Mouse (Mus musculus) myocyte (in vitro differentiated cells): ENCODE measurements around the gene AI661453. TPM values are rescaled to one million over a fixed set of nuclear protein-coding genes. Genes with fewer than 3 reads are reported as not detected.
A peak's percentile ranks its signal among the peaks of the same experiment; 100 is the strongest.

Source experiments
- H3K27me3 ChIP-seq: one replicate; pipeline ENCODE4 v1.6.1; 2011; ENCODE audit not compliant: control insufficient read depth, insufficient read depth, insufficient read length
- H3K36me3 ChIP-seq: one replicate; pipeline ENCODE4 v1.6.1; 2011; ENCODE audit not compliant: control insufficient read depth, insufficient read depth
- H3K4me2 ChIP-seq: one replicate; pipeline ENCODE4 v1.6.1; 2011; ENCODE audit warnings: low read depth, control low read depth
- H3K4me3 ChIP-seq: one replicate; pipeline ENCODE4 v1.5.1; 2011; ENCODE audit warnings: mild to moderate bottlenecking, control low read depth, moderate library complexity
- H3K79me2 ChIP-seq: one replicate; pipeline ENCODE4 v1.6.1; 2011; ENCODE audit not compliant: control insufficient read depth, insufficient read depth
- H3ac ChIP-seq: one replicate; pipeline ENCODE4 v1.6.1; 2011; ENCODE audit not compliant: control insufficient read depth, insufficient read length
- CEBPB ChIP-seq: IDR thresholded peaks from 2 replicates; pipeline ENCODE4 v1.6.1; 2011; ENCODE audit warnings: mild to moderate bottlenecking, moderate library complexity; ENCODE audit not compliant: poor library complexity, insufficient read depth, severe bottlenecking
- E2F4 ChIP-seq: IDR thresholded peaks from one replicate; pipeline ENCODE4 v1.6.1; 2011; ENCODE audit warnings: mild to moderate bottlenecking, control low read depth, moderate library complexity; ENCODE audit not compliant: insufficient read depth
- MAX ChIP-seq: IDR thresholded peaks from one replicate; pipeline ENCODE4 v1.6.1; 2011; ENCODE audit warnings: low read depth, mild to moderate bottlenecking, control low read depth
- MYOD1 ChIP-seq, 3 experiments: IDR thresholded peaks; one replicate each; pipeline ENCODE4 v1.6.1; 2011; ENCODE audit warnings: control low read depth in 2 of 3, low read depth in 2 of 3, mild to moderate bottlenecking in 2 of 3, moderate library complexity in 1 of 3; ENCODE audit not compliant: insufficient read length in 2 of 3, control insufficient read depth in 1 of 3
- MYOG ChIP-seq, 3 experiments: IDR thresholded peaks; one replicate each; pipeline ENCODE4 v1.6.1; 2011; ENCODE audit warnings: control low read depth in 2 of 3, low read depth in 2 of 3, mild to moderate bottlenecking in 2 of 3; ENCODE audit not compliant: insufficient read length in 2 of 3, control insufficient read depth in 1 of 3, insufficient read depth in 1 of 3
- POLR2A ChIP-seq: IDR thresholded peaks from one replicate; pipeline ENCODE4 v1.6.1; 2011; ENCODE audit warnings: low read depth, mild to moderate bottlenecking, control low read depth, moderate library complexity; ENCODE audit not compliant: insufficient read length
- POLR2AphosphoS2 ChIP-seq: IDR thresholded peaks from one replicate; pipeline ENCODE4 v1.6.1; 2011; ENCODE audit warnings: low read depth, control low read depth; ENCODE audit not compliant: insufficient read length
- REST ChIP-seq: IDR thresholded peaks from one replicate; pipeline ENCODE4 v1.6.1; 2011; ENCODE audit warnings: mild to moderate bottlenecking, control low read depth, moderate library complexity; ENCODE audit not compliant: insufficient read depth, insufficient read length
- SRF ChIP-seq: IDR thresholded peaks from one replicate; pipeline ENCODE4 v1.6.1; 2011; ENCODE audit warnings: low read depth; ENCODE audit not compliant: control insufficient read depth, insufficient read length
- TCF12 ChIP-seq: IDR thresholded peaks from one replicate; pipeline ENCODE4 v1.6.1; 2011; ENCODE audit warnings: mild to moderate bottlenecking, control low read depth; ENCODE audit not compliant: poor library complexity, insufficient read depth, severe bottlenecking
- TCF3 ChIP-seq: IDR thresholded peaks from one replicate; pipeline ENCODE4 v1.6.1; 2011; ENCODE audit warnings: low read depth, control low read depth; ENCODE audit not compliant: insufficient read length
- USF1 ChIP-seq: IDR thresholded peaks from one replicate; pipeline ENCODE4 v1.6.1; 2011; ENCODE audit warnings: low read depth, mild to moderate bottlenecking, control low read depth, moderate library complexity
- polyA plus RNA-seq: library from polyadenylated mRNA; unstranded; fragments of >200 nt; fragmentation: generic; extraction: Trizol; gene quantifications from one replicate; pipeline ENCODE4 v1.2.1, GENCODE M21; 2012; ENCODE audit warnings: missing spikeins

The AI661453 gene
- polyA plus RNA-seq, 1 experiment, result 0.08 TPM

DNA sequence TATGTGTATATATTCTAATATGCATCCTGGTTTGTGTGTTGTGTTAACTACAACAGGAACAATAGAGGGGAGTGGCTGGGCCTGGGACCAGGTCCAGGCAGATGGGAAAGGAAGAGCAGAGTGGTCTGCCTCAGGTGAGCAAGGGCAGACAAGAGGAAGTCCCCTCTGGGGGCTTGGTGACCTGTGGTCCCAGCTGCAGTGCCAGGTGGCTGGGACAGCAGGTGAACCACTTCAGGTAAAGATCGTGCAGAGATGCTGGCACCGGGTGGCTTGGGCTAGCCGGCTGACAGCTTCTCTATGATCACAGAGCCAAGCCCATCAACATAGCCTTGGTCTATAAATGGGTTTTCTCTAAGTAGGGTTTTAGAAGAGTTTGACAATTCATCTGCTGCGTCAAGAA lies 33.7 kb downstream of the AI661453 start:
- no peaks in the 10 kb centered on the region for H3K79me2 ChIP-seq
- no peak overlapping the region for H3K4me3 ChIP-seq
- no peak overlapping the region for H3ac ChIP-seq
- TF ChIP-seq TCF12 (no peak), SRF (no peak), POLR2A (no peak)
- H3K27me3 ChIP-seq, result peaks cover 42% of the 10 kb centered on the region
- no peaks in the 10 kb centered on the region for H3K36me3 ChIP-seq
- H3K4me2 ChIP-seq, result no peak overlapping the region

DNA sequence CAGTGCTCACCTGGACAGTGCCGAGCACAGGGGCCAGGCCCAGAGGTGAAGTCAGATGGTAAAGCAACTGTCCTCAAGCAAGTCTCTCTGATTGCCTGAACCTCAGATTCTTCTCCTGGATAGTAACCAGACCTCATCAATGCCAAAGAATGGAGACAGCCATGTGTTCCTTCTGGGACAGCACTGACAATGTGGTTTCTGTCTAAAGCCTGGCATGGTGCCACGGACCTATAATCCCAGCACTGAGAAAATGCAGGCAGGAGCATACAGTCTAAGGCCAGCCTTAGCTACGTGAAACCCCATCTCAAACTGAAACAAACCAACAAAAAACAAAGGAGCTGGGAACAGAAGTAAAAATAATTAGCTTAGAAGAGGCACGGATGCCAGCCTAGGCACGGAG lies 34.3 kb downstream of the AI661453 start:
- TF ChIP-seq REST, result no peak
- H3K4me2 ChIP-seq, result no peak overlapping the region

DNA sequence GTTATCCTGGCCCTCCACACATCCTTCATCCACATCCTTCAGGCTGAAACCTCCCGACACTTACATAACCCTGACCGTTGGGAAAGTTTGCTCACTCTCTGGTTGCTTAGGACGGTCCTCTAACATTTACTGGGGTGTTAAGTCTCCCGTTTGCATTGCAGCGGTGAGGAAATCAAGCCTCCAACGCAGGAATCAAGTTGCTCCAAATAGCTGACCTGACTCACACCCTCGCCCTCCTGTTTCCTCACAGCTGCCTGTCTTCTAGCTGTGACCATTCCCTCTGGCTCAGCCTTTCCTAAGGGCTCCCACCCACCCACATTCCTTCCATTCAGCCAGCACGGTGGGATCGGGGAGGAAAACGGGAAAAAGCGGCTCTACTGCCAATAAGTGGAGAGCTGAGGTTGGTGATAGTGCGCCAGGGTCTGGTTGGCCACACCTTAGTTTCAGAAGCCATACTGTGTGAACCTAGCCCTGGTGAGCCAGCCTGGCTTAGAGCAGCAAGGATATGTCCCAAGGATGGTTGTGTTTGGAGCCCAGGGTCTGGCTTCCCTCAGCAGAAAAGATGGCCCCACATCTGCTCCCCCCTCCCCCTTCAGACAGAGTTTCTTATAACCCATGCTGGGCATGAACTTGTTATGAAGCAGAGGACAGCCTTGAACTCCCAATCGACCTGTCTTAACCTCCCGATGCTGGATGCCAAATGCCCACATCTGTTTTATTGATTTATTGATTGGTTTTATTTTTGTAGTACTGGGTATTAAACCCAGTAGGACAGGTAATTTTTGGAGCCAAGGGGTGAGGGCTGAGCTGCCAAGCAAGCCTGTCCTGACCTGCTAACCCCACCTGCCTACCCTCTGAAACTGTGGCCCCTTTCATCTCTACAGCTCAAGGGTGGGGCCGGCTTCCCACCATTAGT lies 36.3 kb downstream of the AI661453 start:
- TF ChIP-seq USF1 (no peak), TCF12 (no peak), MYOD1 (IDR thresholded peaks at IDR 0.05; ENCODE audit: control insufficient read depth in 1 of 3, insufficient read length in 2 of 3, low read depth in 2 of 3) (peak in 1 of 3 experiments; percentile 57), SRF (no peak), MYOG (IDR thresholded peaks at IDR 0.05; ENCODE audit: control insufficient read depth in 1 of 3, insufficient read depth in 1 of 3, insufficient read length in 2 of 3, low read depth in 2 of 3) (peak in 1 of 3 experiments; percentile 59), TCF3 (no peak), POLR2AphosphoS2 (no peak), MAX (no peak), E2F4 (no peak), POLR2A (no peak), REST (no peak), CEBPB (no peak)
- H3ac ChIP-seq, result no peak overlapping the region
- H3K27me3 ChIP-seq, result peaks cover 19% of the 10 kb centered on the region
- peak overlapping the region; percentile 52 for H3K4me2 ChIP-seq
- H3K4me3 ChIP-seq, result no peak overlapping the region
- no peaks in the 10 kb centered on the region for H3K36me3 ChIP-seq
- H3K79me2 ChIP-seq, result no peaks in the 10 kb centered on the region

More for the DNA sequence above, 34.3 kb downstream of the AI661453 start:
- Histone ChIP-seq H3K79me2 (no peaks in the 10 kb centered on the region), H3K27me3 (peaks cover 37% of the 10 kb centered on the region), H3K4me3 (no peak overlapping the region), H3ac (no peak overlapping the region), H3K36me3 (no peaks in the 10 kb centered on the region)

DNA sequence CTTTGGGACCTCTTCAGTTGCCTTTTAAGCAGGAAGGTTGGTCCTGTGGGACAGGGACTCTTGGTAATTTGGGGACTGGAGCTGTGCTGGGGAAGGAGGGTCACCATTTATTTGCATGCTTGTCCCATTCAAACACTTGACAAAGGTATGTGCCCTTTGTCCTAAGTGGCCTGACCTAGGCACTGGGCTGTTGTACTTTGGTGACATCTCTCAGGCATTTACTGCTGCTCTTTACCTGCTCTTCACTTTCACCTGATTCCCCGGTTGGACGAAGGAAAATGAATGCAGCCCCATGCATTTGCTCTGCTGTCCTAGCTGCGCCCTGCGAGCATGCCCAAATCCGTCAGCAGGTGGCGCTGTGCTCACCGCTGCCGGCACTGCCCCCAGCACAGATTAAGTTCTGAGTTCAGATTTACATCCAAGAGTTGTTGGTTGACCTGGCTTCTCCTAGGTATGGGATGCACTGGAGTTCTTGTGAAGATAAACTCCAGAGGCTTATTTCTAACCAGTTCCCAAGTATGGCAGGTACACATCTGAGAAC lies 37.1 kb downstream of the AI661453 start:
- H3ac ChIP-seq, result no peak overlapping the region
- no peak overlapping the region for H3K4me3 ChIP-seq
- no peaks in the 10 kb centered on the region for H3K79me2 ChIP-seq
- peaks cover 11% of the 10 kb centered on the region for H3K27me3 ChIP-seq
- no peak for TF ChIP-seq MAX
- TF ChIP-seq TCF3, result no peak
- TF ChIP-seq TCF12, result no peak
- TF ChIP-seq MYOD1 (IDR thresholded peaks at IDR 0.05; ENCODE audit: control insufficient read depth in 1 of 3, insufficient read length in 2 of 3, low read depth in 2 of 3), result peak in 1 of 3 experiments; percentile 3
- H3K4me2 ChIP-seq, result no peak overlapping the region
- no peaks in the 10 kb centered on the region for H3K36me3 ChIP-seq

DNA sequence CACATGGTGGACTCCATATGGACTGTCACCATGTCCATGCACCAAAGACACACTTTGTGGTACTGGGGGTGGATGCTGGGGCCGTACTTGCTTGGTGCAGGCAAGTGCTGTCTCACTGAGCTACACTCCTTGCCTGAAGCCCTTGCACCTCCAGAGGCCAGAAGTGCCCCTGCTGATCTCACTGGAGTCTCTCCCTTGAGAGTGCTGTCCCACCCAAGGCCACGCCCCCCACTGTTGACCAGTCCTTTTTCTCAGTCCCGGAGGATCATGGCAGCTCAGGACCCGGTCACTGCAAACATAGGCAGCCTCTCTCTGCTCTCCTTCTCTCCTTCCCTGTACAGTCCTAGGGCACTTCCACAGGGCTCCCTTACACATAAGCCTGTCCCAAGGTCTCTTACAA lies 37.8 kb downstream of the AI661453 start:
- no peaks in the 10 kb centered on the region for H3K79me2 ChIP-seq
- no peak overlapping the region for H3ac ChIP-seq
- no peak overlapping the region for H3K4me2 ChIP-seq
- no peak for TF ChIP-seq USF1
- no peak for TF ChIP-seq POLR2A
- TF ChIP-seq POLR2AphosphoS2, result no peak
- TF ChIP-seq MYOD1 (IDR thresholded peaks at IDR 0.05; ENCODE audit: control insufficient read depth in 1 of 3, insufficient read length in 2 of 3, low read depth in 2 of 3), result no peak
- no peak for TF ChIP-seq E2F4
- TF ChIP-seq REST, result no peak
- no peak for TF ChIP-seq SRF
- no peak for TF ChIP-seq MYOG (IDR thresholded peaks at IDR 0.05; ENCODE audit: control insufficient read depth in 1 of 3, insufficient read depth in 1 of 3, insufficient read length in 2 of 3, low read depth in 2 of 3)
- no peak for TF ChIP-seq TCF3
- no peak for TF ChIP-seq MAX
- TF ChIP-seq TCF12, result no peak
- no peak for TF ChIP-seq CEBPB
- H3K36me3 ChIP-seq, result no peaks in the 10 kb centered on the region
- H3K27me3 ChIP-seq, result peaks cover 6% of the 10 kb centered on the region
- no peak overlapping the region for H3K4me3 ChIP-seq
